Mouse (Mus musculus) heart, postnatal 0 days (tissue): ENCODE data around the gene Tprgl.

Source experiments
- CTCF ChIP-seq: IDR thresholded peaks from 2 replicates; pipeline ENCODE4 v1.5.1; 2016; ENCODE audit warnings: antibody characterized with exemption, control low read depth, low read depth
- EP300 ChIP-seq: IDR thresholded peaks from 2 replicates; pipeline ENCODE4 v1.6.1; 2016; ENCODE audit warnings: antibody characterized with exemption, low read depth

DNA sequence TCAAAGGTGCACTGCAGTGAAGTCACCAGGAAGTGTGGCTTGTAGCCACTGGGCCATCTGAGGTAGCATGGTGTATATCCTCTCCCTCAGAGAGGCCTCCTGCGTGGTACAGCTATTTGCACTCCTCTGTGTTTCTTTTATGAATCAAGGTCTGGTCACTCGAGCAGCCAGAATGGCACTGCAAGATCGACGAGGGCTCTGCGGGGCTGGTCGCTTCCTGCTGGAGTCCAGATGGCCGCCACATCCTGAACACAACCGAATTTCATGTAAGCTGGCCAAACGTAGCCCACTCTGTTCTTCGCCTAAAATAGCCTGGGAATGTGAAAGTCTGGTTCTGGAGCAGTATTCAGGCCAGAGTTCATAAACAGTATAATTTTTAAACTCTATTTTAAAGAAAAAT is 14.1 kb downstream of the Tprgl start:
- TF ChIP-seq CTCF = no peak
- no peak for TF ChIP-seq EP300
